Mouse (Mus musculus) brain, adult 2 months (tissue): Measurements from ENCODE around the gene Mta3.

Source experiments
- DNase-seq: peaks from one replicate; pipeline ENCODE4 v3.0.0; 2011; ENCODE audit warnings: low read depth, low spot score

Mta3 gene

DNA sequence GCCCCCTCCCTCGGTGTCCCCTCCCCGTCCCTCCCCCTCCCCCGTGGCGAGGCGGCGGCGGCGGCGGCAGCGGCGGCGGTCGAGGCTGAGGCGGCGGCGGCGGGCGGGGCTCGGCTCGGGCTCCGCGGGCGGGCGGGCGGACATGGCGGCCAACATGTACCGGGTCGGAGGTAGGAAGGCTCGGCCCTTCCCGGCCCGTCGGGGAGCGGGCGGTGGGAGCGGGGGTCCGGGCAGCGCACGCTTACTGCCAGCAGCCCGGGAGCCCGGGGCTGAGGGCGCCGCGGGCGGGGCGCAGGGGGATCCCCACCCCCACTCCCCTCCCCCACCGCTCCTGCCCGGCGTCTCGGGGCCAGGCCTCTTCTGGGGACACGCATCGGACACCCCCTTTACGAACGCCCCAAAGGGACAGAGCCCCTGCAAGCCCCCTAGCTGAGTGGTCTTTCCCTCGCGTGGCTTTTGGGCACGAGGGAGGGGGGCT lies at the start of gene Mta3:
TSS of gene Mta3 (plus strand) at position 48 of the 478 bp plus-strand sequence.
- DNase-seq, result peak; percentile 45

DNA sequence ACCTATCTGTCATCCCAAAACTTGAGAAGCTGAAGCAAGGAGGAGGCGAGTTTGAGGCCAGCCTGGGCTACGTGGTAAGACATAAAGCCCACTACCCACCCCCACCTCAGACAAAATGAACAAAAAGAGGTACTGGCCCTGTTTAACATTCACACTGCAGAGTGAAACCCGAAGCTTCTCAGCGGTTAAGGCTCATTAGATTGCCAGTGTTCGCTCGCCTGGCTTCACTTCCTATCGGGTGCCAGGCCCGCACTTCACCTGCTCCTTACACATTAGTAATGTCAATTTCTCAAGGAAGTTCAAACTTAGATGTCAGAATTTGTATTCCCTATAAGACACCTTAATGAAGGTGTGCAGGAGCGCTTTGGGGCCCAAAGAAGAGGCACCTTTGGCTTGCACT lies 48.6 kb upstream of the Mta3 start:
- no peak for DNase-seq

DNA sequence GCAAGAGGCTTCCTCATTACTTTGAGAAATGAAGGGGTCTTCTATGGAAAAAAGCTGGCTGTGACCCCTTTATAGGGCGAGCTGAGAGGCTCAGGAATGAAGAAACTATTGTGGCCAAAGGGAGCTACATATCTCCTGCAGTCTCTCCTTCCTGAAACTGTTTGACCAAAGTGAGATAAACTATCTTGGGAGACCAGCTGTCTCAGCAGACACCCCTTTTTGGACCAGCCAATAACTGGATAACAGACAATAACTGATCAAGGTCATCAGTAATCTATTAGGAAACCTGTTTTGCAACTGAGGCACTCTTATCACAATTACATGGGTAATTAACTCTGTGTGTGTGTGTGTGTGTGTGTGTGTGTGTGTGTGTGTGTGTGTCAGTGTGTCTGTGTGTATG lies 47.0 kb upstream of the Mta3 start:
- no peak for DNase-seq

DNA sequence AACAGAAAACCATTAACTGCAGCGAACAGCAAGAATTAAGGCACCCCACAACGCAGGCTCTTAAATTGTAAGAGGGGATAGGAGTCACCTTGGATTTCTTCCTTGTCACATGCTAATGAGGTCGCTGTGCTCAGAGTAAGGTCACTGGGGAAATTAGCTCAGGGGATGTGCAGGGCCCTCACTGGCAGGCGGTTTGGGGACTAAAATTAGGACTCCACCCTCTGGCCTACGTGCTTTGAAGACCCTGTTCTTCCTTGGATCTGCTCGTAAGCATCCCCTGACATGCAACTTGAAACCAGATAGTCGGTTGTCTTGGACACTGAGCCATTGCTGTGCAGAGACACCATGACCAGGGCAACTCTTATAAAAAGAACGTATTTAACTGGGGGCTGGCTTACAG lies 41.2 kb upstream of the Mta3 start:
- DNase-seq, result no peak

DNA sequence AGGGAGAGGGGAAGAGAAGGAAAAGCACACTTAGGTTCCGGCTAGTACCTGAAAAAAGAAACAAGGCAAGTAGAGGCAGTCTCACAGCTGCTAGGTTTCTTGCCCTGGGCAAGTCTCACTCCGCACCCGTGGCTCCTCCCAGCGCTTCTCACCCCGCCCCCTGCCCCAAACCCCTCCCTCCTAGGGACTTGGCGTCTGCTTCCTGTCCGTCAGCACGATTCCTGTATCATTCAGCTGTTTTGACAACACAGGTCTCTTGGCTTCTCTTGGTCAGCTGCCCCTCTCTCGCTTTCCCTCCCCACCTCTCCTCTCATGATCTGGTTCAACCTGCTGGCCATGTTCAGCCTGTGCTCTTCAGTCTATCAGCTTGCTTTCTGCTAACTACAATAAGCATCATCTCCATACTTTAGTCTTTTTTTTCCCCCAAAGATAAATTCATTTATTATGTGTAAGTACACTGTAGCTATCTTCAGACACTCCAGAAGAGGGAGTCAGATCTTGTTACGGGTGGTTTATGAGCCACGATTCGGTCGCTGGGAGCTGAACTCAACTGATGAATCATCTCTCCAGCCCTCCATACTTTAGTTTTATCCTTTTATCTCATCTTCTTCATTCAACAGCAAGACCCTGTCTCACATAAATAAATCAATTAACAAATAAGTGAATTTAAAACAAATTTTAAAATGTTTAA lies 39.2 kb upstream of the Mta3 start:
- DNase-seq, result no peak

DNA sequence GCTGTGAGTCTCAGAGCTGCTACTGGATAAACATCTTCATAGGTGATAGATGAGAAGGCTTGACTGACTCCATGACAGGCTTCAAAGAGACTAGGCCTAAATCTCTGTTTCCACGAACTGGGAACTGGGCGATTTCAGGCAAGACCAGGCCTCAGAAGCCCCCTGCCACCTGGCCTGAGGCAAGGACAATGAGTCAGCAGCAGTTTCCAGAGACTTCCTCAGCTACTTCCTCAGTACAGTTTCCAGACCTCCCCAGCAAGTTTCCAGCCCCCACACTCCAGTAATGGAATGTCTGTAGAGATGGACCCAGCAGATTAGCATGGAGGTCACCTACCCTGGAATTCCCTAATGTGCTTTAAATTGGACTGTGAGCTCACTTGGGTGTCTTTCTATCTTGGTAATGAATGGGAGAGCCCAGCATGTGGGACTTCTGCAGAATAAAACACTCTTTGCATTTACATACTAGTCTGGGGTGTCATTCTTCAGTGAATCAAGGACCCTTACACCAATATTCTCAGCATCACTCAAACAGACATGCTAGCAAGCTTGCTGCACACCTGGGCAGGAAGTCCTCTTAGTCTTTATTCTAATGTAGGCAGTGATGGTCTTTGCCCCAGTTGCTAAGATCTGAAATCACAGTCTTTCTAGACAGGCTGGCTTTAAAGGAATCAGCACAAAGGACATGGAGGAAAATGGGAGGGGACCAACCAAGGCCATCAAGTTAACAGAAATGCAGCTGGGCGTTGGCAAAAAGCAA lies 37.9 kb upstream of the Mta3 start:
- no peak for DNase-seq

DNA sequence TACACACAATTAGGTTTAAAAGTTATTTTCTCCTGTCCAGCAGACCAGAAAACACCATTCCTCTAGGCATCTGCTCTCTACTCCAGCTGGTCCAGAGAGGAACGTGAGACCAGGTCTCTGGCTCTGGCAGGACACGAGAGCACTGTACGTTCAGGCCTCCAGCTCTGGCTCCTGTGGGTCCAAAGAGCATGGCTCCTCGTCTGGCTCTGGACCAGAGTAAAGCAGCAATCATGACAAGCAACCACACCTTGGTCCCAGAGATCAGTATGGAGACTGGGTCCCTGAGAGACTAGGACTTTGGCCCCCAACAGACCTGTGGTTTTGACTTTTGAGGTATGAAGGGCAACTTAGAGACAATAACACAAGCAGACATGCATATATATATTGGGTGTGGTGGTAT lies 33.3 kb upstream of the Mta3 start:
- no peak for DNase-seq

DNA sequence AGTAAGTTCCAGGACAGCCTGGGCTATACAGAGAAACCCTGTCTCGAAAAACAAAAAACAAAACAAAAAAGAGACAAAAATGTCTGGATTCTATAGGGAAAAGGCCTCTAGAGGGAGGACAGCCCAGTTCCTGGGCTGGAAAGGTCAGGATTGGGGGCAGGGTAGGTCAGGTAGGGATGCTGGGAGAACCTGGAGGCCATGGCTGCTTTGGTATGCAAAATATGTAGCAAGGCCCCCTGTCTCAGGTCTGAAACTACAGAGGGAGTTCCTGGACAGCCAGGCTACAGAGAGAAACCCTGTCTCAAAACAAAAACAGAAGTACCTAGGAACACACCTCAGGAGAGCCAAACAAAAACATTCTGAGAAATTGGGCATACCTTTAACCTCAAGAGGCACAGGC lies 28.6 kb upstream of the Mta3 start:
- DNase-seq, result no peak

DNA sequence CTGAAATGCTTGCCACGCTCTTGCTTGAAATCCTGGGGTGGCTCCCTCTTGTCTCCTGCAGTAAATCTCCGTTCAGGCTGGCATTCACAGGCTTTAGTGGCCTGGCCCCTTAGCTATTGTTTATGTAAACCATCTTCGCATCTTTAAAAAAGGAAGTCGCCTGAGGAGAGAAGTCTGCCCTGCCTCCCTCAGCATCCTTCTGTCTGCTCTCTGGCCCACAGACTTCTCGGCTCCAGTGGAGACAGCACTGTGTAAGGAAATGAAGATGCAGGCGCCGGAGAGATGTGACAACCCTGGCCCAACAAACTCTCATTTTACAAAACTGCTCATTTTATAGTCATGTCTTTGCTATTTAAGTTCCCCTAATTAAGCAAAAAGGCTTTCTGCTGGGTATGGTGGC lies 24.0 kb upstream of the Mta3 start:
- no peak for DNase-seq

DNA sequence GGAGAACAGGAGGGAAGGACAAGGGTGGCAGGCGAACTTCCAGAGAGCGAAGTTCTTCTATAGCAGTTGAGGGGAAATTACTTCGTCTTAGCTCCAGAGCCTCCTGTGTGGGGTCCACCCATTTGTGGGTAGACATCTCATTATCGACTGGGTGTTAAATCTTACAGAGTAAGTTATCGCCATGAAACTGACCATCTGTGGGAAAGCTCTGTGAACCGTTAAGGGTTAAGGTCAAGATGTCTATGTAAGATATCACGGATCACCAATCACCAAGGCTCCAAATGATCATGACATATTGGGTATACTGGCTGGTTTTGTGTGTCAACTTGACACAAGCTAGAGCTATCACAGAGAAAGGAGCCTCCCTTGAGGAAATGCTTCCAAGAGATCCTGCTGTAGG lies 21.5 kb upstream of the Mta3 start:
- no peak for DNase-seq

DNA sequence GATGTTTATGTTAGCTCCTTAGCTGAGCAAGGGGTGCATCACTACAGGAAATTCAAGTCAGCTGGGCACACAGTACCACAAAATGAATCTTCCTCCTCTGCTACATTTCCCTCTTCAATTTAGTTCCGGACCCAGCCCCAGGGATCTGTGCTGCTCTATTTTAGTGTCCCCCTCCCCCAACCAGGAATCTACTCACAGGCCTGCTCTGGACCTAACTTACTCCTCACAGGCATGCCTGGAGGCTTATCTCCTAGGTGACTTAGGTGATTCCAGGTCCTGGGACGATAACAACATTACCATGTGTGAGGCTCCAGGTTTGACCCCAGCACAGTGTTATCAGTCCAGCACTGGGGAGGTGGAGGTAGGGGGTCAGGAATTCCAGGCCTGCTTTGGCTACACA lies 15.5 kb upstream of the Mta3 start:
- no peak for DNase-seq

DNA sequence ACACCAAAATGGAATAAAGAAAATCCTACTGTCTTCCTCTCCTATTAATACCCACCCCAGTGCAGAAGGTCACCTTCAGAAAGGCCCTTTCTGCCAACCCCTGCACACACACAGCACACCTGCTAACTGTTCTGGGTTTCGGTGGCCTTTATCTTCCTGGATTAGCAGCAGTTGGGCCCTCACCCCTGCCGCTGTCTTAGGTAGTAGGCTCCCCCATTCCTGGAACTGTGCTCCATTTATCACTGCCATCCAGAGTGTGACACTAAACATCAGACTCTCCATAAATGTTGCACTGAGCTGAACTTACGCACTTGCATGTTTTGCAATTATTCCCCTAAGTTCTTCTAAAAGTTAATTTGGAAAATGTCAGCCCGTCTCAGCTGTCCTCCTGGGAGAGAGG lies 14.6 kb upstream of the Mta3 start:
- DNase-seq, result no peak

DNA sequence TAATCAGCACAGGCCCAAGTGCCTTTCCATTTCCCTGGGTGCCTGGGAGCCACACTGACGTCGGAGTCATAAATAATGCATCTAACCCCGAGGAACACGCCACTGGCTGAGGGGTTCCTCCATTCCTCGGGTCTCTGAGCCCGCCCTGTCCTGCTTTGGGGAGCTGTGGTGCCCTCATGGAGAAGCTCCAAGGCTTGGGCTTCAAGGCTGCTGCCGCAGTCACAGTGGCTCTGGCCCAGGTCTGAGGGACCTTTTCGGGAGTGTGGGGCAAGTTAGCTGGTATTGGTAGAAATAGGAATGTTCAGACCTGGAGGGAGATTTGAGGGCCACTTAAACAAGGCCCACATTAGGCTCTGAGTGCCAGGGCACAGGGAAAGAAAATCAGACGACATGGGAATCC lies 12.0 kb upstream of the Mta3 start:
- DNase-seq, result no peak

DNA sequence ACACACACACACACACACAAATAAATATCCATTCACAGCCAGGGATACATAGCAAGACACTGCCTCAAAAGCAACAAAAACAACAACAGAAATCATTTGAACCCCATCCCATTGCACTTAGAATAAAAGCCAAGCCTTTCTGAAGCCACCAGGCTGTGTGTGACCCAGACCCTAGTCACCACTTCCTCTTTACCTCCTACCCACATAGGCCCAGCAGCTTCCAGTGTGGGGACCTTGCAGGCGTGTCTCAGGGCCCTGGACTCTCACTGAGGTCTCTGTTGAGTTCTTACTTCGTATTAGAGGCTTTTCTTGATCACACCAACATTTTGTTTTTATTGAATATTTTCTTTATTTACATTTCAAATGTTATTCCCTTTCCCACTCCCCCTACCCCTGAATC lies 10.2 kb upstream of the Mta3 start:
- DNase-seq, result no peak

DNA sequence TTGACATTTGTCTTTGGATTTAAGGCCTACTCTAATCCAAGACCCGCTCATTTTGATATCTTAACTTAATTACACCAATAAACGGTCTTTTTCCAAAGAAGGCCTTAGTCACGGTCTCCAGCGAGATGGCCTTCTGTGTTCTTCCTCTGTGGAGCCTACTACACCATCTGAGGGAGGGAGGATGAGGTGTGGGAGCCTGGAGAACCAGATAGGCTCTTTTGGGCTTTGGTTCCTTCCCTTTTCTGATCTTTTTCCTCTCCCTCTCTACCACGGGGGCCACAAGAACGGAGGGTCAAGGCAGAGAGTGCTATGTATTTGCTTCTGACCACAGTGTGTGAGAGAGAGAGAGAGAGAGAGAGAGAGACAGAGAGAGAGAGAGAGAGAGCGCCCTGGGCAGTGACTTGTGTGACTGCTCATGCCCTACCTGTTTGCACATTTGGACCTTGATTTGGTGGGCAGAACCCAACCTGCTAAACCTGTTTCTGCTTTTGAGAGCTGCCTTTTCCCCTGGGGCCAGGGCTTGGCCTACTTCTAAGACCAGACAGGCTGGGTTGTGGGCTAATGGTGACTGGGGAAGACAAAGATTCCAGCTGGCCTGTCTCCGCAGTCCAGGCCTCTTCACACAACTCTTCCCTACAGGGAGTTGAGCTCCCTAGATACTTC lies 6.8 kb upstream of the Mta3 start:
- no peak for DNase-seq

DNA sequence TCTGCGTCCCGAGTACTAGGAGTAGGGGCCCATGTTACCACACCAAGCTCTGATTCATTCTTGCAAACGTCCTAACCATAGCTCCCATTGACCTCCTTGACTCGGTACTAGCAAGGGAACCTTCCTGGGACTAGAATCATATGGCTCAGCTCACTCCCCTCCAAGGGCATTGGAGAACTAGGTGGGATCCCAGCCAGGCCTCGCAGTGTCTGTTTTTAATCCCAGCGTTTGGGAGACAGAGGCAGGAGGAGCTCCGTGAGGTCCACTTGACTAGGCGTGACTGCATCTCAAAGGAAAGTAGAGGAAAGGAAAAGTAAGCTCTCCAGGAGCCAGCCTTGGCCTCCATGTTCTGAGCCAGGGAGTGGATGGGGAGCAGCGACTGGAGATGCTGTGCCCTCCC lies 5.8 kb upstream of the Mta3 start:
- DNase-seq, result no peak

DNA sequence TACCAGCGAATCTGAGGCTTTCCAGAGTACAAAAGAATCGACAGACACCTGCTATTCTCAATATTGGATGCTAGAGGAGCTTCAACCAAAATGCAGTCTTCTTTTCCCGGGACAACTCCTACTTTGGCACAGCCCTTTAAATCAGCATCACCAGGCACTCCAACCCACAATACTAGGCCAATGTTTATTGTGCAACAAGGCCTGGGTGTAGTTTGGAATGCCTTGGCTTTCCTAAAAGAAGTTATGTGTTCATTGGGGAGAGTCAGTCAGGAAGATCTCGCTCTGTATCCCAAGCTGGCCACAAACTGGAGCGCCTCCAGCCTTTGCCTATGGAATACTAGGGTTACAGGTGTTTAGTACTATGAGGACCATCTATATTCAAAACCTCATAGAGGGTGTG lies 1.5 kb upstream of the Mta3 start:
- DNase-seq, result no peak

DNA sequence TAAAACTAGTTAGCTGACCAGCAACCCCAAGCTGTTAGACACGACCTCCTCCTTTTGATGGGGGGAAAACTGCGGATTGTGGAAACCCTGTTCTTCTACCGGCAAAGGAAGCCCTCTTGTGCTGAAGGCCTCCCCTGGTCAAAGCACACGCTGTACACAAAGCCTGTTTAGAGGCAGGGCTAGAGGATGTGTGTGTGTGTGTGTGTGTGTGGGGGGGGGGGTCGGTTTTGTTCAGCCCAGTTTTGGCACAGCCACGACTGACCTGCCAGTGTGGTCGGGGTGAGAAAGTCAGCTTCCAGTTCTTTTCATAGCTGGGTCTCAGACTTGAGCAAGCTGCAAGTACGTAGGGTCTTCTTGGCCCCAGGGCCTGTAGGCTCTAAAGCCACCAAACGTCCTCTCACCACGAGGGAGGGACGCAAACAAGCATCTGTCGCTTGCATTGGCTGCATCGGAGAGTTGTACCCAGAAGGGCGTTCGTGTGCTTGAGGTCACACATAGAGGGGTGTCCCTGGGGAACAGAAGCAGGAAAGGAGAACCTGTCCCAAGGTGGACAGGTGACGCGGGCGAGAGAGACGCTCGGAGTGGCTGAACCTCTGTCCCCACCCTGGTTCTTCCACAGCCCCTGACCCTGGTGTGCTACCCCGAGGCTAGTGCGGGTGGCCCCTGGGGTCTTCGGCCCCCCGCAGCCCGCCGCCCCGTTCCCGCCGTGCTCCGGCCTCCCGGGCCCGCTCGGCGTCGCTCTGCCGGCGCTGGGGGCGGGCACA lies 429 bp upstream of the Mta3 start:
- peak; percentile 83 for DNase-seq

DNA sequence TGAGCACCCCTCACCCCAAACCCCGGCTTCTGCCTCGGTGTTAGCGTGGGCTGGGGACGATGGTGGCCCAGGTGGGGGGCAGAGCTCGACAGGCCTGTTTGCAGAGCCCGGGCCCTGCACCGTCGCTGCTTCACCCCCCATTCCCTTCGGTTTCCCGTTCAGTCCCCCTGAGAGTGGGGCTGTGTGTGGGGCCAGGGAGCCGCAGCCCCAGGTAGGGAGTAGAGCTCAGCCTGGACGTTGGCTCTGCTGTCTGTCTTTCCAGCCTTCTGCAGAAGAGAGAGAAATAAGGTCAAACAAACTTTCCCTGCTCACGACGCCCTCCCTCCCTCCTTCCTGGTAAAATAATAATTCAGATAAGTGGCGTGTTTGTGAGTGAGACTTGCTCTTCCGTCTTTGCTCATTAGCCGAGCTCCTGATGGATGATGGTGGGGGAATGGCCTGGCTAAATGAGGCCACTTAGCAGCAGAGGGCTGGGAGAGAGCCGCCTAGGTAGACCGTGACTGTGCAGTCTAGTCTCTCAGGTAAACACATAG lies 697 bp downstream of the Mta3 start:
- DNase-seq, result peak; percentile 68

DNA sequence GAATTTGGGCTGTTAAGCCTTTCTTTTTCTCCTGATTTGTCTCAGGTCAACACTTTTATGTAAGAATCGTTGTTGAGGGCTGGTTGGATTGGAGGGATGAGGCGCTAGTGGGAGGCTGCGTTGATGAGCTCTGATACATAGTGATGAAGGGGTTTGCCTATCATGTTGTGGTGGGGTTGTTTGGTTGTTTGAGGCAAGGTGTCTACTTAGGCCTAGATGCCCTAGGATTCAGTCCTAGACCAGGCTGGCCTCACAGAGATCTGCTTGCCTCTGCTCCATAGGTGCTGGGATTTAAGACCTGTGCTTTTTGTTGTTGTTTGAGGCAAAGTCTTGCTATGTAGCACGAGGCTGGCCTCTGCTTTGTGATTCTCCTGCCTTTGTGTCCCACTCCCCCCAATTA lies 1.4 kb downstream of the Mta3 start:
- no peak for DNase-seq

DNA sequence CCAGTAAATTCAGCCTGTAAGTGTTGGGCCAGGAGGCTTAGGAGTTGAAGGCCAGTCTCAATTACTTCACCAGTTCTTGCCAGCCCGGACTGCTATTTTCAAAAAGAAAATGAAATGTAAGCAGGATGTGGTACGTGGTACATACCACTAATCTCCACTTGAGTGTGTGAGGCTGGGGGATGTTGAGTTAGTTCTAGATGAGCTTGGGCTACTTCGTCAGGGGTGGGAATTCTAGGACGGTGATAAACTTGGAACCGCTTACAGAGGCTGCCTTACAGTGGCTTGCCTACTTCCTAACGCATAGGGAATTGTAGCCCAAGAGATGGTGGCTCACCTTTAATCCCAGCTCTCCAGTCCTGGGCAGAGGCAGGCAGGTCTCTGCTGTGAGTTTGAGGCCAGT lies 1.9 kb downstream of the Mta3 start:
- DNase-seq, result no peak

DNA sequence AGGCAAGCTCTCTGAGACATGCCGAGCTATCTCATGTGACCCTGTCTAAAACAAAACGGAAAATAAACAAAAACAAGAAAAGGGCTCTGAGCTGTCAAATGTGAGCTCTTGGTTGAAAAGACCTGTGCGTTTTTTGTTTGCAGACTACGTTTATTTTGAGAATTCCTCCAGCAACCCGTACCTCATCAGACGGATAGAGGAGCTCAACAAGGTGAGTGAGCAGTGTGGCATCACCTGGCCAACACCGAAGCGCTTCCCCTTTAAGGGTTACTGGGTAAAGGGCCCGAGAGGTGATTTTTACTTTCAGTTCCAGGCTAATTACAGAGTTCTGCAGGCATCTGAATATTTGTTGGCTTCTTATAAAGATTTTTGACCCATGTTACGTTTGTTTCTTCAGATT lies 2.3 kb downstream of the Mta3 start:
- DNase-seq, result no peak
